Mouse (Mus musculus) heart, embryonic 10.5 days (tissue): ENCODE measurements at regions not wholly inside any gene's neighbourhood (a gene's known extent, or its start where the extent isn't known, plus 50 kb on each side); places are given as distances from the start of the nearest gene placed in this dataset.

Experiments used
- DNase-seq: peaks from one replicate; pipeline ENCODE4 v3.0.0-alpha.2; 2017; ENCODE audit warnings: low spot score
- H3K27ac ChIP-seq: fragments of 300-500 bp; sonication (generic); 2 replicates; pipeline ENCODE4 v1.5.1; 2016; ENCODE audit warnings: mild to moderate bottlenecking
- H3K27me3 ChIP-seq: fragments of 300-500 bp; sonication (generic); 2 replicates; pipeline ENCODE4 v1.6.1; 2016; ENCODE audit warnings: mild to moderate bottlenecking; ENCODE audit not compliant: poor library complexity, insufficient read depth, severe bottlenecking
- H3K36me3 ChIP-seq: fragments of 300-500 bp; sonication (generic); 2 replicates; pipeline ENCODE4 v1.6.1; 2016; ENCODE audit warnings: mild to moderate bottlenecking, moderate library complexity
- H3K4me1 ChIP-seq: fragments of 300-500 bp; sonication (generic); 2 replicates; pipeline ENCODE4 v1.6.1; 2016; ENCODE audit warnings: mild to moderate bottlenecking
- H3K4me3 ChIP-seq: fragments of 300-500 bp; sonication (generic); 2 replicates; pipeline ENCODE4 v1.5.1; 2016; ENCODE audit warnings: mild to moderate bottlenecking, moderate library complexity
- H3K9me3 ChIP-seq: fragments of 300-500 bp; sonication (generic); 2 replicates; pipeline ENCODE4 v1.6.1; 2016; ENCODE audit warnings: mild to moderate bottlenecking, moderate library complexity
- WGBS: fragments of 180-500 bp; shearing (Covaris S2); methylation state at CpG from one replicate; pipeline ENCODE4 v1.1.7; 2016; 5-methylcytosine and 5-hydroxymethylcytosine counted together

- Histone ChIP-seq H3K36me3 (no peaks in the 10 kb centered on the region), H3K27me3 (peaks cover 25% of the 10 kb centered on the region), H3K4me1 (peaks cover 27% of the 10 kb centered on the region), H3K4me3 (no peak overlapping the region), H3K9me3 (0 out of 2 replicates have a peak, but pooled peaks cover 3% of the 10 kb centered on the region), H3K27ac (peak overlapping the region; percentile 77)
- DNase-seq = no peak
- 76% methylated on average over 5 of the region's 5 CpGs for WGBS
Measured at GRCm38 (mm10) chr1:92745284-92745683, 86.2 kb upstream of the Gpc1 start.

- Histone ChIP-seq H3K4me1 (peaks cover 27% of the 10 kb centered on the region), H3K4me3 (no peak overlapping the region), H3K27ac (peak overlapping the region; percentile 77; the same call in 1 of the 2 replicates), H3K27me3 (peaks cover 27% of the 10 kb centered on the region), H3K9me3 (0 out of 2 replicates have a peak, but pooled peaks cover 3% of the 10 kb centered on the region), H3K36me3 (no peaks in the 10 kb centered on the region)
- WGBS = 58% methylated on average over 9 of the region's 9 CpGs
- no peak for DNase-seq
Measured at GRCm38 (mm10) chr1:92744528-92745241, 86.8 kb upstream of the Gpc1 start.

- no peak for DNase-seq
- H3K27ac ChIP-seq = no peak overlapping the region
- H3K4me1 ChIP-seq = peaks cover 21% of the 10 kb centered on the region
- H3K36me3 ChIP-seq = no peaks in the 10 kb centered on the region
- peaks cover 43% of the 10 kb centered on the region for H3K27me3 ChIP-seq
- WGBS = 69% methylated on average over 4 of the region's 4 CpGs
- 0 out of 2 replicates have a peak, but pooled peaks cover 3% of the 10 kb centered on the region for H3K9me3 ChIP-seq
- no peak overlapping the region for H3K4me3 ChIP-seq
Measured at GRCm38 (mm10) chr1:92742881-92743621, 88.4 kb upstream of the Gpc1 start.

GRCm38 (mm10) chr1:92742300-92742699 lies 89.1 kb upstream of the Gpc1 start:
- Histone ChIP-seq H3K9me3 (0 out of 2 replicates have a peak, but pooled peaks cover 2% of the 10 kb centered on the region), H3K27ac (no peak overlapping the region), H3K4me1 (peaks cover 21% of the 10 kb centered on the region), H3K36me3 (no peaks in the 10 kb centered on the region), H3K27me3 (peaks cover 47% of the 10 kb centered on the region), H3K4me3 (no peak overlapping the region)
- no peak for DNase-seq
- 82% methylated on average over 6 of the region's 6 CpGs for WGBS

- H3K9me3 ChIP-seq = no peaks in the 10 kb centered on the region
- whole genome bisulfite sequencing = 69% methylated on average over 5 of the region's 5 CpGs
Measured at GRCm38 (mm10) chr1:92741047-92741446, 90.4 kb upstream of the Gpc1 start.

GRCm38 (mm10) chr1:92737600-92738197 lies 89.1 kb upstream of the Otos start:
- no peak overlapping the region for H3K4me3 ChIP-seq
- DNase-seq = no peak
- peaks cover 75% of the 10 kb centered on the region for H3K27me3 ChIP-seq
- no peaks in the 10 kb centered on the region for H3K9me3 ChIP-seq
- H3K27ac ChIP-seq = no peak overlapping the region
- H3K4me1 ChIP-seq = 0 out of 2 replicates have a peak, but pooled peaks cover 5% of the 10 kb centered on the region
- 26% methylated on average over 11 of the region's 11 CpGs for WGBS
- no peaks in the 10 kb centered on the region for H3K36me3 ChIP-seq

More at GRCm38 (mm10) chr1:92741047-92741446, 90.4 kb upstream of the Gpc1 start:
- Histone ChIP-seq H3K27ac (no peak overlapping the region), H3K36me3 (no peaks in the 10 kb centered on the region), H3K27me3 (peaks cover 59% of the 10 kb centered on the region), H3K4me1 (peaks cover 19% of the 10 kb centered on the region), H3K4me3 (no peak overlapping the region)
- no peak for DNase-seq

GRCm38 (mm10) chr1:92736411-92736810 lies 87.8 kb upstream of the Otos start:
- H3K27ac ChIP-seq = 0 out of 2 replicates have a peak overlapping the region, but pooled peaks have one; percentile 4
- no peak for DNase-seq
- 0 out of 2 replicates have a peak, but pooled peaks cover 5% of the 10 kb centered on the region for H3K4me1 ChIP-seq
- no peak overlapping the region for H3K4me3 ChIP-seq
- H3K27me3 ChIP-seq = peaks cover 70% of the 10 kb centered on the region
- H3K36me3 ChIP-seq = no peaks in the 10 kb centered on the region
- no peaks in the 10 kb centered on the region for H3K9me3 ChIP-seq
- WGBS = 56% methylated on average over 7 of the region's 7 CpGs

GRCm38 (mm10) chr1:92733732-92734131 lies 85.1 kb upstream of the Otos start:
- WGBS = 59% methylated on average over 8 of the region's 8 CpGs
- H3K27ac ChIP-seq = no peak overlapping the region
- no peak overlapping the region for H3K4me3 ChIP-seq
- DNase-seq = no peak
- 0 out of 2 replicates have a peak, but pooled peaks cover 5% of the 10 kb centered on the region for H3K4me1 ChIP-seq
- H3K27me3 ChIP-seq = peaks cover 59% of the 10 kb centered on the region
- H3K36me3 ChIP-seq = no peaks in the 10 kb centered on the region
- H3K9me3 ChIP-seq = no peaks in the 10 kb centered on the region

GRCm38 (mm10) chr1:92731353-92732282 lies 83.0 kb upstream of the Otos start:
- Histone ChIP-seq H3K4me1 (0 out of 2 replicates have a peak, but pooled peaks cover 3% of the 10 kb centered on the region), H3K4me3 (no peak overlapping the region), H3K36me3 (no peaks in the 10 kb centered on the region), H3K27ac (no peak overlapping the region), H3K27me3 (peaks cover 41% of the 10 kb centered on the region), H3K9me3 (no peaks in the 10 kb centered on the region)
- 76% methylated on average over 11 of the region's 11 CpGs for WGBS
- DNase-seq = no peak

- no peak overlapping the region for H3K4me3 ChIP-seq
- whole genome bisulfite sequencing = 80% methylated on average over 6 of the region's 6 CpGs
- H3K36me3 ChIP-seq = no peaks in the 10 kb centered on the region
- DNase-seq = no peak
- no peak overlapping the region for H3K27ac ChIP-seq
- H3K4me1 ChIP-seq = 0 out of 2 replicates have a peak, but pooled peaks cover 3% of the 10 kb centered on the region
- H3K27me3 ChIP-seq = peaks cover 41% of the 10 kb centered on the region
- no peaks in the 10 kb centered on the region for H3K9me3 ChIP-seq
Measured at GRCm38 (mm10) chr1:92730576-92730975, 81.9 kb upstream of the Otos start.

- H3K4me1 ChIP-seq = no peaks in the 10 kb centered on the region
- no peaks in the 10 kb centered on the region for H3K9me3 ChIP-seq
- no peaks in the 10 kb centered on the region for H3K36me3 ChIP-seq
- H3K27ac ChIP-seq = no peak overlapping the region
- H3K27me3 ChIP-seq = peaks cover 27% of the 10 kb centered on the region
- no peak overlapping the region for H3K4me3 ChIP-seq
- WGBS = 77% methylated on average over 4 of the region's 4 CpGs
- no peak for DNase-seq
Measured at GRCm38 (mm10) chr1:92727961-92728360, 79.3 kb upstream of the Otos start.

GRCm38 (mm10) chr1:92727371-92727770 lies 78.7 kb upstream of the Otos start:
- H3K27me3 ChIP-seq = peaks cover 27% of the 10 kb centered on the region
- no peaks in the 10 kb centered on the region for H3K36me3 ChIP-seq
- H3K4me1 ChIP-seq = no peaks in the 10 kb centered on the region
- H3K27ac ChIP-seq = no peak overlapping the region
- no peaks in the 10 kb centered on the region for H3K9me3 ChIP-seq
- DNase-seq = no peak
- 73% methylated on average over 6 of the region's 6 CpGs for WGBS
- H3K4me3 ChIP-seq = no peak overlapping the region
